Mouse (Mus musculus) E14TG2a.4 (cell line): ENCODE data around the gene Ncor1.
"Not testable (repeated sequence)": the region's sequence is repeated elsewhere in the genome, so short reads cannot be mapped to it uniquely, and the experiment has no call there.

ENCODE experiments used
- H3K27me3 ChIP-seq: 2 replicates; pipeline ENCODE4 v1.6.1; 2014; ENCODE audit warnings: low read length, control low read depth; ENCODE audit not compliant: insufficient read depth
- H3K36me3 ChIP-seq: 2 replicates; pipeline ENCODE4 v1.6.1; 2014; ENCODE audit warnings: low read length, control low read depth; ENCODE audit not compliant: insufficient read depth
- H3K4me1 ChIP-seq: replicated peaks from 2 replicates; pipeline ENCODE4 v1.6.1; 2014; ENCODE audit warnings: low read depth, low read length, control low read depth
- H3K4me3 ChIP-seq: replicated peaks from 2 replicates; pipeline ENCODE4 v1.5.1; 2014; ENCODE audit warnings: mild to moderate bottlenecking, low read length
- H3K9me3 ChIP-seq: 2 replicates; pipeline ENCODE4 v1.6.1; 2014; ENCODE audit warnings: low read length, control low read depth
- CTCF ChIP-seq: conservative IDR thresholded peaks from 2 replicates; pipeline ENCODE4 v1.5.1; 2014; ENCODE audit warnings: low read length
- NANOG ChIP-seq: IDR thresholded peaks from 2 replicates; pipeline ENCODE4 v1.6.1; 2014; ENCODE audit warnings: borderline replicate concordance, low read length, mixed read lengths
- POU5F1 ChIP-seq: IDR thresholded peaks from 2 replicates; pipeline ENCODE4 v1.6.1; 2014; ENCODE audit warnings: low read length, borderline replicate concordance

Ncor1 gene

GRCm38 (mm10) chr11:62426266-62426665 lies 32.1 kb downstream of the Ncor1 start:
- Histone ChIP-seq H3K4me1 (peaks cover 46% of the 10 kb centered on the region), H3K27me3 (no peaks in the 10 kb centered on the region), H3K9me3 (no peaks in the 10 kb centered on the region), H3K4me3 (peak overlapping the region; percentile 15), H3K36me3 (peaks cover 44% of the 10 kb centered on the region)
- TF ChIP-seq NANOG (no peak), POU5F1 (no peak), CTCF (no peak)

GRCm38 (mm10) chr11:62424525-62424924 lies 33.8 kb downstream of the Ncor1 start:
- Histone ChIP-seq H3K4me3 (no peak overlapping the region), H3K4me1 (peaks cover 45% of the 10 kb centered on the region), H3K36me3 (peaks cover 56% of the 10 kb centered on the region), H3K9me3 (no peaks in the 10 kb centered on the region), H3K27me3 (no peaks in the 10 kb centered on the region)
- TF ChIP-seq POU5F1: no peak
- peak; percentile 40; the same call in 1 of the 2 replicates for TF ChIP-seq NANOG
- TF ChIP-seq CTCF: peak; percentile 48

GRCm38 (mm10) chr11:62415026-62415425 lies 43.3 kb downstream of the Ncor1 start:
- H3K9me3 ChIP-seq: no peaks in the 10 kb centered on the region
- peaks cover 15% of the 10 kb centered on the region for H3K4me1 ChIP-seq
- TF ChIP-seq NANOG (no peak), CTCF (no peak), POU5F1 (no peak)
- no peak overlapping the region for H3K4me3 ChIP-seq
- H3K27me3 ChIP-seq: no peaks in the 10 kb centered on the region
- H3K36me3 ChIP-seq: peaks cover 86% of the 10 kb centered on the region

- Histone ChIP-seq H3K4me3 (no peak overlapping the region), H3K9me3 (no peaks in the 10 kb centered on the region), H3K36me3 (peaks cover 88% of the 10 kb centered on the region), H3K4me1 (peaks cover 10% of the 10 kb centered on the region), H3K27me3 (no peaks in the 10 kb centered on the region)
- TF ChIP-seq CTCF: no peak
- TF ChIP-seq POU5F1: no peak
- no peak for TF ChIP-seq NANOG
Measured at GRCm38 (mm10) chr11:62409611-62410010, 48.7 kb downstream of the Ncor1 start.

GRCm38 (mm10) chr11:62408848-62409247 lies 49.5 kb downstream of the Ncor1 start:
- Histone ChIP-seq H3K27me3 (no peaks in the 10 kb centered on the region), H3K9me3 (no peaks in the 10 kb centered on the region), H3K4me3 (no peak overlapping the region), H3K36me3 (peaks cover 84% of the 10 kb centered on the region), H3K4me1 (peaks cover 10% of the 10 kb centered on the region)
- TF ChIP-seq CTCF: no peak
- TF ChIP-seq NANOG: no peak
- TF ChIP-seq POU5F1: no peak

- peaks cover 94% of the 10 kb centered on the region for H3K36me3 ChIP-seq
- H3K4me1 ChIP-seq: peaks cover 22% of the 10 kb centered on the region
- no peak overlapping the region for H3K4me3 ChIP-seq
- H3K27me3 ChIP-seq: no peaks in the 10 kb centered on the region
- H3K9me3 ChIP-seq: no peaks in the 10 kb centered on the region
- no peak for TF ChIP-seq NANOG
- TF ChIP-seq CTCF: peak; percentile 40
Measured at GRCm38 (mm10) chr11:62396405-62396804, 61.9 kb downstream of the Ncor1 start.

GRCm38 (mm10) chr11:62388331-62388679 lies 70.0 kb downstream of the Ncor1 start:
- no peak overlapping the region for H3K4me3 ChIP-seq
- no peaks in the 10 kb centered on the region for H3K27me3 ChIP-seq
- H3K36me3 ChIP-seq: peaks cover 93% of the 10 kb centered on the region
- peaks cover 16% of the 10 kb centered on the region for H3K4me1 ChIP-seq
- no peaks in the 10 kb centered on the region for H3K9me3 ChIP-seq
- TF ChIP-seq CTCF (no peak), NANOG (no peak), POU5F1 (no peak)

- no peaks in the 10 kb centered on the region for H3K27me3 ChIP-seq
- H3K36me3 ChIP-seq: peaks cover 93% of the 10 kb centered on the region
- H3K4me1 ChIP-seq: peaks cover 16% of the 10 kb centered on the region
- TF ChIP-seq NANOG (no peak), POU5F1 (no peak), CTCF (no peak)
- H3K4me3 ChIP-seq: no peak overlapping the region
- H3K9me3 ChIP-seq: no peaks in the 10 kb centered on the region
Measured at GRCm38 (mm10) chr11:62387608-62388330, 70.6 kb downstream of the Ncor1 start.

GRCm38 (mm10) chr11:62377202-62377851 lies 81.0 kb downstream of the Ncor1 start:
- 0 out of 2 replicates have a peak, but pooled peaks have one; percentile 10 for TF ChIP-seq CTCF
- H3K4me3 ChIP-seq, H3K27me3 ChIP-seq, H3K9me3 ChIP-seq: not testable (repeated sequence)
- Histone ChIP-seq H3K4me1 (peaks cover 12% of the 10 kb centered on the region), H3K36me3 (peaks cover 91% of the 10 kb centered on the region)
